Mouse (Mus musculus) heart, postnatal 0 days (tissue): Measurements from ENCODE around the gene Plppr1. TPM values are rescaled to one million over a fixed set of nuclear protein-coding genes. Genes with fewer than 3 reads are reported as not detected.

Source experiments
- ATAC-seq: fragments of 200-750 bp; cut with Nextera tagmentation; 2 replicates; pipeline ENCODE4 v1.8.0; 2017; ENCODE audit warnings: low read depth, moderate number of reproducible peaks, moderate library complexity; ENCODE audit not compliant: insufficient read depth
- DNase-seq: peaks from one replicate; pipeline ENCODE4 v3.0.0-alpha.2; 2016; ENCODE audit warnings: low spot score
- H3K27ac ChIP-seq: fragments of 300-500 bp; sonication (generic); 2 replicates; pipeline ENCODE4 v1.5.1; 2014; ENCODE audit warnings: low read depth, mild to moderate bottlenecking
- H3K27me3 ChIP-seq: fragments of 300-500 bp; sonication (generic); 2 replicates; pipeline ENCODE4 v1.6.1; 2014; ENCODE audit warnings: low read length, mixed read lengths; ENCODE audit not compliant: control insufficient read depth, insufficient read depth
- H3K36me3 ChIP-seq: fragments of 300-500 bp; sonication (generic); replicated peaks from 2 replicates; pipeline ENCODE4 v1.6.1; 2014; ENCODE audit warnings: low read length, mixed read lengths; ENCODE audit not compliant: control insufficient read depth, insufficient read depth
- H3K4me1 ChIP-seq: fragments of 300-500 bp; sonication (generic); 2 replicates; pipeline ENCODE4 v1.6.1; 2014; ENCODE audit warnings: antibody characterized with exemption; ENCODE audit not compliant: control insufficient read depth, insufficient read depth
- H3K4me2 ChIP-seq: fragments of 300-500 bp; sonication (generic); 2 replicates; pipeline ENCODE4 v1.6.1; 2014; ENCODE audit warnings: low read depth, mild to moderate bottlenecking, low read length, moderate library complexity
- H3K4me3 ChIP-seq: fragments of 300-500 bp; sonication (generic); 2 replicates; pipeline ENCODE4 v1.5.1; 2014; ENCODE audit warnings: low read depth, low read length
- H3K9ac ChIP-seq: fragments of 300-500 bp; sonication (generic); replicated peaks from 2 replicates; pipeline ENCODE4 v1.6.1; 2014; ENCODE audit warnings: low read depth, low read length, mixed read lengths
- H3K9me3 ChIP-seq: fragments of 300-500 bp; sonication (generic); replicated peaks from 2 replicates; pipeline ENCODE4 v1.6.1; 2016; ENCODE audit warnings: low read length; ENCODE audit not compliant: control insufficient read depth
- CTCF ChIP-seq: IDR thresholded peaks from 2 replicates; pipeline ENCODE4 v1.5.1; 2016; ENCODE audit warnings: antibody characterized with exemption, control low read depth, low read depth
- EP300 ChIP-seq: IDR thresholded peaks from 2 replicates; pipeline ENCODE4 v1.6.1; 2016; ENCODE audit warnings: antibody characterized with exemption, low read depth
- WGBS: fragments of 180-500 bp; shearing (Covaris S2); extraction: QIAGEN DNeasy Blood & Tissue Kit; methylation state at CpG from one replicate; pipeline ENCODE4 v1.1.7; 2014; 5-methylcytosine and 5-hydroxymethylcytosine counted together
- polyA plus RNA-seq: library from polyadenylated mRNA; unstranded; fragments of >200 nt; fragmentation: Nextera tagmentation; extraction: Ambion mirVana; gene quantifications from 2 replicates; pipeline ENCODE4 v1.2.1, GENCODE M21; 2015
- total RNA-seq: library from RNA; depleted of rRNA; stranded (reverse); fragments of >200 nt; gene quantifications from 2 replicates; pipeline ENCODE4 v1.2.3, GENCODE M21; 2014; ENCODE audit warnings: low replicate concordance

The Plppr1 gene
- total and polyA plus RNA-seq, 2 experiments from 2014 or later = 3.7 to 5.2 TPM

DNA sequence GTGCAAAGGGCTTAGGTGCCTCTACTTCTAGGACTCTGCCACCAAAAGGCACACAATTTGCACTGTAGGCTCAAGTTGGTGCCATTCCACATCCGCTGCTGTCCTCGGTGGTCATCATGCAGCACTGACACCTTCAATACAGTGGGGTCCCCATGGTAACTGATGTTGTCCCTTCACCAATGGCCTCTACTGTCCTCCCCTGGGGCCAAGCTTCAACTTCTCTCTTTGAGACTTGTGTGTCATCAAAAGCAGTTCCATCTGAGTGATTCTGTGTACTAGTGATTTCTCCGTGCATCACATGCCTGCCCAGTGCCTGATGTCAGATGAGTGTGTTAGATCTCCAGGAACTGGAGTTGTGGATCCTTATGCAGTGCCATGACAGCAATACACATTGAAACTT, 104.2 kb downstream of the Plppr1 start:
- H3K4me3 ChIP-seq = no peak overlapping the region
- H3K9ac ChIP-seq = no peak overlapping the region
- ATAC-seq = no peak
- H3K9me3 ChIP-seq = no peaks in the 10 kb centered on the region
- H3K27ac ChIP-seq = no peak overlapping the region
- H3K4me2 ChIP-seq = no peak overlapping the region
- no peak for DNase-seq
- no peaks in the 10 kb centered on the region for H3K27me3 ChIP-seq
- H3K4me1 ChIP-seq = no peaks in the 10 kb centered on the region
- TF ChIP-seq CTCF = no peak
- no peak for TF ChIP-seq EP300
- H3K36me3 ChIP-seq = no peaks in the 10 kb centered on the region
- whole genome bisulfite sequencing = 75% methylated on average over 3 of the region's 3 CpGs

DNA sequence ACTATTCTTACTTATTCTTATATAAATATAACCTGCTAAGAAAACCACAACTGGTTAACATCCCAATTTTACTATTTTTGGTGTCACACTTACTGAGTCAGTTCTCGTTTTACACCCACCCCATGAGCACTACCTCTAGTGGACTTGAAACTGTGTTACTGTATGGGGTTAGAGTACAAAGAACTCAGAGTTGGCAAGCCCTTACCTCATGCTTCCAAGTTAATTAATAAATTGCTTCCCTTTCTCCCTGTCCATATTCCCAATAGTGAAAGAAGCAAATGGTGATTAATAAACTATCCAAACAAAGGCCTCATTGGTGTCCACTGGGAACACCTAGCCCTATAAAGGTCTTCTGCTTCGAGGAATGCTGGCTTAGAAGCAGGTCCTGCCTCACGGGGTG, 107.3 kb downstream of the Plppr1 start:
- ATAC-seq (no peak), DNase-seq (no peak)
- Histone ChIP-seq H3K9ac (no peak overlapping the region), H3K27me3 (no peaks in the 10 kb centered on the region), H3K36me3 (no peaks in the 10 kb centered on the region), H3K4me1 (no peaks in the 10 kb centered on the region), H3K9me3 (no peaks in the 10 kb centered on the region), H3K27ac (no peak overlapping the region), H3K4me3 (no peak overlapping the region), H3K4me2 (no peak overlapping the region)
- 80% methylated on average over 3 of the region's 3 CpGs for WGBS
- no peak for TF ChIP-seq EP300
- no peak for TF ChIP-seq CTCF

DNA sequence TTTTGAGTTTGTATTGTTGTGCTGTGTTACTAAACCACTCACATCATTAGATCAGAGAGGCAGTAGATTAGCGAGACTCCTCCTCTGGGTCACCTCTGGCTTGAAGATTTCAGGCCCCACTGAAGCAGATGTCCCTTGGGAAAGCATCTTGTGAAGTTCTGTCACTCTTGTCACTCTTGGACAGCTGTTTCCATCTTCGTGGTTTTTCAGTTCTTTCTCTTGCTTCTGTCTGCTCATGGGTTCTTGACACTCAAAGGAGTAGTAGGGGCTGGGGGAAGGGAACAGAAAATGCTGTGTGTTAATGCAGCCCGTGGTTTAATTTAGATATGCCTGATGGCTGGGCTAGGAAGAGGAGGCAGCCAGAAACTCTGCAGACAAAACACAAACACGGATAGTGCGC, 108.0 kb downstream of the Plppr1 start:
- H3K27ac ChIP-seq = no peak overlapping the region
- no peaks in the 10 kb centered on the region for H3K9me3 ChIP-seq
- no peak overlapping the region for H3K4me3 ChIP-seq
- 72% methylated on average over 5 of the region's 5 CpGs for WGBS
- H3K4me1 ChIP-seq = no peaks in the 10 kb centered on the region
- DNase-seq (no peak), ATAC-seq (no peak)
- H3K27me3 ChIP-seq = no peaks in the 10 kb centered on the region
- H3K9ac ChIP-seq = no peak overlapping the region
- H3K36me3 ChIP-seq = no peaks in the 10 kb centered on the region
- TF ChIP-seq EP300 = no peak
- TF ChIP-seq CTCF = no peak
- H3K4me2 ChIP-seq = no peak overlapping the region

DNA sequence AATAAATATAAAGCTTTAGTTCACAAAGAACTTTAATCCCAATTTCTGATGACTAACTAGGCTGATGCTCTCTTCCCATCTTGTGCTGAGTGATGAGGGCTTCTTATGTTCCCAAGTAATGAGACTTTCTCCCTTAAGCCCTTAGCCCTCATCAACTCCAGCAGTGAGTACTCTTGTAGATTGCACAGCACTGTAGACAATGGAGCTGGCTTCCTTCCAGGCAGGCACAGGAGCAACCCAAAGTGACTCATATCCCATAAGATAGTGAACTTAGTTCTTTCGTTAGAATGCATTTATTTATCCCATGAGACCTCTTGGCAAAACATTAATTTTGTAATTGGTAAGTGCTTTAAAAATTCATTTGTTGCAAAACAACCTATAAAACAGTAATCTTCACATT, 110.4 kb downstream of the Plppr1 start:
- DNase-seq (peak; percentile 39), ATAC-seq (peak; percentile 47; the same call in 1 of the 2 replicates)
- WGBS = 11% methylated on average over 1 of the region's 1 CpGs
- no peak overlapping the region for H3K4me3 ChIP-seq
- H3K36me3 ChIP-seq = no peaks in the 10 kb centered on the region
- H3K27me3 ChIP-seq = no peaks in the 10 kb centered on the region
- no peak overlapping the region for H3K9ac ChIP-seq
- H3K4me1 ChIP-seq = no peaks in the 10 kb centered on the region
- TF ChIP-seq EP300 (no peak), CTCF (no peak)
- no peaks in the 10 kb centered on the region for H3K9me3 ChIP-seq
- H3K4me2 ChIP-seq = no peak overlapping the region
- H3K27ac ChIP-seq = no peak overlapping the region

DNA sequence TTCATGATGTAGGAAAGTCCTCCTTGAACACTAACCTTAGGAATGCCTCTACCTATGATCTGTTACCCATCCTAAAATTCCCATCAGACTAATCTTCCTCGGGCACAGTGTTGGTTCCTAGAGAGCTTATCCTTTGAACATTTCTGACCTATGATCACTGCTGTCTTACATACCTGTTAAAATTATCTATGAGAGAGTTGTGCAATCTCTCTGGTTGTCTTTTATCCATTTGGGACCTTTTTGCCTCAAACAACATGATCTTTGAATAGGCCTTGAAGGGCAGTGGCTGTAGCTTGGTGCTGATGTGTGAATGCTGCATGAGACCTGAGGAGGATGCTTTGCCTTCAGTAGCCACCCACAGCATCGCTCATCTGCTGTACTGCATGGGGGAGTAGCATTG, 119.0 kb downstream of the Plppr1 start:
- no peak for TF ChIP-seq CTCF
- TF ChIP-seq EP300 = no peak
- no peak for DNase-seq
- no peaks in the 10 kb centered on the region for H3K27me3 ChIP-seq
- no peak overlapping the region for H3K4me3 ChIP-seq
- no peaks in the 10 kb centered on the region for H3K4me1 ChIP-seq
- no peak for ATAC-seq
- WGBS = 80% methylated on average over 2 of the region's 2 CpGs
- H3K36me3 ChIP-seq = no peaks in the 10 kb centered on the region
- H3K9ac ChIP-seq = no peak overlapping the region
- no peak overlapping the region for H3K4me2 ChIP-seq
- H3K27ac ChIP-seq = no peak overlapping the region
- H3K9me3 ChIP-seq = no peaks in the 10 kb centered on the region

DNA sequence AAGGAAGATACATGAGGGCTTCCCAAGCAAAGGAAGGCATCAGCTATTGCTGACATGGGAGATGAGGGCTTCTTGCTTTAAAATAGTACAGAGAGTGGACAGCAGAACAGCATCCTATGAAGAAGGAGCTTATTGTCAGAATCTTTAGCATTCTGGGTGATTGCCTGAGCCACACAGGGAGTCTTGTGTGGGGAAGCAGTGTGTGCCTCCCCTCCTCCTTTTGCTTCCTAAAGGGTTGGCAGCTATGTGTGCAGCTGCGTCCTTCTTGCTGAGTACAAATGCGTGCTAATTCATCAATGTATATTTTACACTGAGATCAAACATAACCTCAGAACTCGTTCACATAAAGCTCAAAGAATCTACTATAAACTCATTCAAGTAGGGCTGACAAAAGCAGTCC, 119.8 kb downstream of the Plppr1 start:
- Histone ChIP-seq H3K4me3 (no peak overlapping the region), H3K36me3 (no peaks in the 10 kb centered on the region), H3K27ac (no peak overlapping the region), H3K27me3 (no peaks in the 10 kb centered on the region), H3K4me1 (no peaks in the 10 kb centered on the region), H3K9ac (no peak overlapping the region), H3K9me3 (no peaks in the 10 kb centered on the region), H3K4me2 (no peak overlapping the region)
- ATAC-seq = no peak
- TF ChIP-seq EP300 (no peak), CTCF (no peak)
- WGBS = 87% methylated on average over 3 of the region's 3 CpGs
- DNase-seq = no peak
